Mouse (Mus musculus): ENCODE results near the gene Olfr690.
"Not testable (repeated sequence)": the region's sequence is repeated elsewhere in the genome, so short reads cannot be mapped to it uniquely, and the experiment has no call there.

The Olfr690 gene

GRCm38 (mm10) chr7:105334004-105334403 lies at the start of gene Olfr690:
Gene Olfr690, minus strand, starts transcription at chr7:105334104.
- DNase-seq (ENCODE audit: low spot score), result no peak

GRCm38 (mm10) chr7:105380329-105380728 lies 46.4 kb upstream of the Olfr690 start:
- no peak for DNase-seq (ENCODE audit: low spot score)

- no peak for DNase-seq (ENCODE audit: low spot score)
Measured at GRCm38 (mm10) chr7:105374866-105375265, 41.0 kb upstream of the Olfr690 start, which contains the start of gene Gm5901. Gene Gm5901, plus strand, starts transcription at chr7:105375038.

GRCm38 (mm10) chr7:105373976-105374375 lies 40.1 kb upstream of the Olfr690 start:
- DNase-seq (ENCODE audit: low spot score), result no peak

GRCm38 (mm10) chr7:105373509-105373908 lies 39.6 kb upstream of the Olfr690 start:
- no peak for DNase-seq (ENCODE audit: low spot score)

GRCm38 (mm10) chr7:105372912-105373311 lies 39.0 kb upstream of the Olfr690 start:
- DNase-seq (ENCODE audit: low spot score), result no peak

- DNase-seq (ENCODE audit: low spot score), result no peak
Measured at GRCm38 (mm10) chr7:105368521-105368920, 34.6 kb upstream of the Olfr690 start.

- DNase-seq (ENCODE audit: low spot score), result no peak
Measured at GRCm38 (mm10) chr7:105367930-105368329, 34.0 kb upstream of the Olfr690 start, which contains the start of gene Olfr692. Gene Olfr692, plus strand, starts transcription at chr7:105368230.

- DNase-seq (ENCODE audit: low spot score), result no peak
Measured at GRCm38 (mm10) chr7:105367268-105367667, 33.4 kb upstream of the Olfr690 start.

GRCm38 (mm10) chr7:105361713-105362112 lies 27.8 kb upstream of the Olfr690 start:
- DNase-seq (ENCODE audit: low spot score), result no peak

- DNase-seq (ENCODE audit: low spot score), result not testable (repeated sequence)
Measured at GRCm38 (mm10) chr7:105356487-105356886, 22.6 kb upstream of the Olfr690 start.

GRCm38 (mm10) chr7:105356064-105356463 lies 22.2 kb upstream of the Olfr690 start:
- DNase-seq (ENCODE audit: low spot score), result not testable (repeated sequence)

- DNase-seq (ENCODE audit: low spot score), result no peak
Measured at GRCm38 (mm10) chr7:105342752-105343151, 8.8 kb upstream of the Olfr690 start.

- DNase-seq (ENCODE audit: low spot score), result no peak
Measured at GRCm38 (mm10) chr7:105342170-105342569, 8.3 kb upstream of the Olfr690 start, which contains the start of gene Olfr691. Gene Olfr691, minus strand, starts transcription at chr7:105342270.

- DNase-seq (ENCODE audit: low spot score), result no peak
Measured at GRCm38 (mm10) chr7:105325302-105325701, 8.6 kb downstream of the Olfr690 start.

- no peak for DNase-seq (ENCODE audit: low spot score)
Measured at GRCm38 (mm10) chr7:105310865-105311264, 23.0 kb downstream of the Olfr690 start, which contains the start of gene Olfr689. Gene Olfr689, plus strand, starts transcription at chr7:105311165.

GRCm38 (mm10) chr7:105290051-105290450 lies 43.9 kb downstream of the Olfr690 start:
- DNase-seq (ENCODE audit: low spot score), result no peak

- DNase-seq (ENCODE audit: low spot score), result no peak
Measured at GRCm38 (mm10) chr7:105287795-105288194, 46.1 kb downstream of the Olfr690 start, which contains the start of gene Olfr688. Gene Olfr688, plus strand, starts transcription at chr7:105288095.
